Mouse (Mus musculus): Measurements from ENCODE around the gene Cpsf6. TPM values are rescaled to one million over a fixed set of nuclear protein-coding genes. Genes with fewer than 3 reads are reported as not detected.

Gene Cpsf6
- polyA plus RNA-seq, 1 experiment from 2014 or later, result 279 TPM

DNA sequence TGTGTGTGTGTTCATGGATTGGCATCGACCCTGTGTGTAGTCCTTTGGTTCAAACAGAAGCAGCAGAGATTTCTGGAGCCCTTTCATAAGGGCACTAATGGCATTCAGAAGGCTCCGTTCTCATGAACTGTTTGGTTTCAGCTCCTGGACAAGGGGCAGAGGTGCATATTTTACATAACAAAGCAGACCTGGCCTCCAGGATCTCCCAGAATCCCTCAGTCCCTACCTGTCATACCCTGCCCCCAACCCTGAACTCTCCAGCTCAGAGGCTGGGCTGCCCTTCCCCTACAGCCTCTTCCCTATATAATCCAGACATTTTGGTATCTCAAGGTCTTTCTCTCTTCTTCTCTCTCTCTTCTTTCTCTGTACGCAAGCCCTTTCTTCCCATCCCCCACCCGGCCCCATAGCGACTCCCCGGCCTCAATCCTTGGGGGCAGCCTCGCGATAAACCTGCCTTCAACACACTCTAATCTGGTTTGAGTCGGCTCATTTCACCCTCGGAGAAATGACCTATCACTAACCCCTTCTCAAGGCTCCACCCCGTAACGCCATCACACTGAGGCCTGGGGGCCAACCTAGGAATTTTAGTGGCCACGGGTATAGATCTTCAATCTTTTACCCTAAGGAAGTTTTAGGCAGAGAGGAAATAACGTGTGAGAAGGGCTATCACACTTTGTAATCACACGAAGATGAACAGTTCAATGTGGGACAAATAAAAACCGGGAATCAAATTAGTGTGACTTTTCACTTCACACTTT lies 32.1 kb upstream of the Cpsf6 start:
- 43% methylated on average over 16 of the region's 16 CpGs for WGBS
- H3K9ac ChIP-seq (replicated peaks), result no peak overlapping the region
- no peak overlapping the region for H3K4me2 ChIP-seq (replicated peaks)
- no peak overlapping the region for H3K27ac ChIP-seq (replicated peaks)
- H3K4me3 ChIP-seq, result no peak overlapping the region
- H3K9me3 ChIP-seq, result no peaks in the 10 kb centered on the region
- peaks cover 12% of the 10 kb centered on the region; the same call in 1 of the 2 replicates for H3K4me1 ChIP-seq
- H3K27me3 ChIP-seq, result peaks cover 8% of the 10 kb centered on the region
- no peak for ATAC-seq (ENCODE audit: low FRiP score, low read depth)
- no peaks in the 10 kb centered on the region for H3K36me3 ChIP-seq

DNA sequence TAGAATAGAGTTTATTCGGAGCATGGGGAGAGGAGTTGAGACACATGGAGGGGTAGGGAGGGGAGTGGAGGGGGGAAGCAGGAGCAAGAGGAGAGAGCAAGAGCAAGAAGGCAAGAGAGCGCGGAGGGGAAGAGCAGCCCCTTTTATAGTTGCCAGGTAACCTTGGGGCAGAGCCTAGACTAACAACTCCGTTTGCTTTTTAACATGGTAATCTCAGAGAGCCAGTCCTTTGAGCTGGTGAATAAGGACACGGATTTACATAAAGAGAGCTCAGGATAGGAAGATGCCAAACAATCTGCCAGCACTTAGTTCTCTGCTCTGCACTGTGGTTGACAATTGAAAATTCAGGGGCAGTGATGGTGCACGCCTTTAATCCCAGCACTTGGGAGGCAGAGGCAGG lies 31.3 kb upstream of the Cpsf6 start:
- ATAC-seq (ENCODE audit: low FRiP score, low read depth), result no peak
- H3K27ac ChIP-seq (replicated peaks), result no peak overlapping the region
- H3K9me3 ChIP-seq, result no peaks in the 10 kb centered on the region

DNA sequence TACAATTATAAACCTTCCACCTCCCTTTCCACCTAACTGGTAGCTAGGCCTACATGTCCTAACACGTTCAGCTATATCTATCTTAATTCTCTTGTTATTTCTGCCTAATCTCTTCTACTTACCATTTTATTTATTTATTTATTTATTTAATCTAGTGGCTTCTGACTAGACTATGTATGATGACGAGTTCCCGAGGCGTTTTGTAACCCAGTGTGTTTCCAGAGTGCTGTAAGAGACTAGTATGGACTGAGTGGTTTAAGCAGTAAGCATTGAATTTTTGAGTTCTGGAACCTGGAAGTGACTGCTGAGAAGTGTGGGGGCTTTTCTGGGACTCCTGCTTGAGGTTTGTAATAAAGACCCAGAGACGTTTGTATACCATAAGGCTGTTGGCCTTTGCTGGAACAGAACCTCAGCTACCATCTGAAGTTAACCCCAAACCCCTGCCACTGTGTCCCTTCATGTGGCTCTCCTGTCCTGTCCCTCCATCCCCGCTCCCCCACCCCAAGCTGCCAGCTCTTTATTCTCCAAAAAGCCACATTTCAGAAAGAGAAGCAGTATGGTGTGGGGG lies 30.8 kb upstream of the Cpsf6 start:
- Histone ChIP-seq H3K9ac (replicated peaks) (no peak overlapping the region), H3K4me3 (no peak overlapping the region), H3K27ac (replicated peaks) (no peak overlapping the region), H3K27me3 (0 out of 2 replicates have a peak, but pooled peaks cover 7% of the 10 kb centered on the region), H3K36me3 (no peaks in the 10 kb centered on the region), H3K9me3 (no peaks in the 10 kb centered on the region), H3K4me2 (replicated peaks) (no peak overlapping the region), H3K4me1 (peaks cover 12% of the 10 kb centered on the region; the same call in 1 of the 2 replicates)
- no peak for ATAC-seq (ENCODE audit: low FRiP score, low read depth)
- 85% methylated on average over 6 of the region's 6 CpGs for WGBS

More for the DNA sequence above, 31.3 kb upstream of the Cpsf6 start:
- H3K27me3 ChIP-seq, result 0 out of 2 replicates have a peak, but pooled peaks cover 7% of the 10 kb centered on the region
- 31% methylated on average over 6 of the region's 6 CpGs for WGBS
- no peak overlapping the region for H3K4me3 ChIP-seq
- no peaks in the 10 kb centered on the region for H3K36me3 ChIP-seq
- no peak overlapping the region for H3K9ac ChIP-seq (replicated peaks)
- peaks cover 12% of the 10 kb centered on the region; the same call in 1 of the 2 replicates for H3K4me1 ChIP-seq
- H3K4me2 ChIP-seq (replicated peaks), result no peak overlapping the region

DNA sequence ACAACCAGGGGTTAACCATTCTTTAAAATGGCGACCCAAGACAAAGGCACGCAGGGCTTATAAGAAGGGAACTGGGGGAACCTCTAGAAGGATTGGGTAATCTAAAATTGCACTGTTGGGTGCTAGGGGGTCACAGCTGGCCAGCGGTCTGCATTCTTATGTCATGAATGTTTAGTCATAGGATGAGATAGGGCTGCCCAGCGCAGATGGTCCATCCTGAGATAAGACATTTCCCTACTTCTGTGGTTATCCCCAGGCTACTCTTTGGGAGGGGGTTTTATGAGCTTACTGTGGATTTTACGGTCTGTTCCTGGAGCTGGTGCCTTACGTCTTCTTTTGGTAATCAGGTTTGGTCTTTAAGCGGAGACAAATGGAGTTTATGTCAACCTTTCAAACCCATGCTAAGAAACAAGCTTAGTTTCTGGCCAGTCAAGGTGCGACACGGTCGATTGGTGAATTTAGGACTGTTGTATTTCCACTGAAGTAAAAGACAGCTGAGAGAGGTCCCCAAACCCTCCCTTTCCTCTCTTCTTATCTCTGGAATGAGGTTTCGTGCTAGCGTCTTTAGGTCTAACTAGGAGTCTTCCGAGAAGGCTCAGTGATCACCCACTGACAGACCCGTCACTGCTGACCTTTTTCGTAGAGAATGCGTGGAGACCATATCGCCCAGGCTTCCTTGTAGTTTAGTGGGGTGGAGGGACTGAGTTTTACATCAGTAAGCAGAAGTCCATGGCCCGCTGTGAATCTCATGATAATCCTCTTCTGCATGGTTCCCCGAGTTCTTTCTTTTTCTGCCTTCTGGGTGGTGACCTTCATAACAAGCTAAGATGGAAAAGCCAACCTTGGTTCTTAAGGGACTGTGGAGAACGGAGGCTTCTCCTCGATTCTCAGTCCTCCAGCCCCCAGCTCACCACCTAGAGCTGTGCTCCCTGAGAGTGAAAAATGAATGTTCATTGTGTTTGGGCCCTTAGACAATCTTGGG lies 29.8 kb upstream of the Cpsf6 start:
- WGBS, result 62% methylated on average over 21 of the region's 21 CpGs
- Histone ChIP-seq H3K27me3 (0 out of 2 replicates have a peak, but pooled peaks cover 7% of the 10 kb centered on the region), H3K9me3 (no peaks in the 10 kb centered on the region), H3K4me2 (replicated peaks) (no peak overlapping the region), H3K9ac (replicated peaks) (no peak overlapping the region), H3K27ac (replicated peaks) (no peak overlapping the region), H3K36me3 (no peaks in the 10 kb centered on the region), H3K4me1 (peaks cover 12% of the 10 kb centered on the region; the same call in 1 of the 2 replicates), H3K4me3 (no peak overlapping the region)
- no peak for ATAC-seq (ENCODE audit: low FRiP score, low read depth)

DNA sequence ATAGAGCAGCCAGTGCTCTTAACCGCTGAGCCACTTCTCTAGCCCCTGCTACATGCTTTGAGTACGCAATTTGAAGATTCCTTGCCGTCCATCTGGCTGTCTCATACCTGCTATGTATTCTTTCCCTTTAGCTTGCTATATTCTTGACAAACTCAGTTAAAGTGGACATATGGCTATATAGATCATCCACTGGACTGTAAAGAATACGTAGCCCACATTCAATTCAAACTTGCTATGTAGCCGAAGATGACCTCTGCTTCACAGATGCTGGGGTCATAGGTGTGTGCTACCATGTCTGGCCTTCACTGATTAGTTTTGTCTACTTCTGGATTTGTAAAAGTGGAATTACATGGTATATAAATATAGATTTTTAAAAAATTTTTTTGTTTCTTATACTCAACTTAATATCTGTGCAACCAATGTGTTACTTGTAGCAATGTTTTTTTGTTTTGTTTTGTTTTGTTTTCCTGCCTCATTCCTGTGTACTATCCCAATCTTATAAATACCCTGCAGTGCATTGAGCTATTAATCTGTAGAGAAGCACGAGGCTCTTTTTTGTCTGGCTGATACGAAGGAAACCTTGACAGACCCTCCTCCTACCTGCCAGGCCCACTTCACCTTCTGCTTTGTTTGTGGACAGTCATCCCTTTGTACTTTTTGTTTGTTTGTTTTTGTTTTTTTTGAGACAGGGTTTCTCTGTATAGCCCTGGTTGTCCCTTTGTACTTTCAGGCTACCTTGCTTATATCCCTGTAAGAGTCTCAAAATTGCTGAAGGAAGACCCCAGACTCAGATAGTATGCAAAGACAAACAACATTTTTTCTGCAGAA lies 28.9 kb upstream of the Cpsf6 start:
- WGBS, result 89% methylated on average over 7 of the region's 7 CpGs
- H3K4me1 ChIP-seq, result peaks cover 12% of the 10 kb centered on the region; the same call in 1 of the 2 replicates
- H3K27me3 ChIP-seq, result 0 out of 2 replicates have a peak, but pooled peaks cover 7% of the 10 kb centered on the region
- H3K9me3 ChIP-seq, result no peaks in the 10 kb centered on the region
- no peak overlapping the region for H3K4me3 ChIP-seq
- H3K9ac ChIP-seq (replicated peaks), result no peak overlapping the region
- H3K27ac ChIP-seq (replicated peaks), result no peak overlapping the region
- no peaks in the 10 kb centered on the region for H3K36me3 ChIP-seq
- no peak for ATAC-seq (ENCODE audit: low FRiP score, low read depth)
- H3K4me2 ChIP-seq (replicated peaks), result no peak overlapping the region

DNA sequence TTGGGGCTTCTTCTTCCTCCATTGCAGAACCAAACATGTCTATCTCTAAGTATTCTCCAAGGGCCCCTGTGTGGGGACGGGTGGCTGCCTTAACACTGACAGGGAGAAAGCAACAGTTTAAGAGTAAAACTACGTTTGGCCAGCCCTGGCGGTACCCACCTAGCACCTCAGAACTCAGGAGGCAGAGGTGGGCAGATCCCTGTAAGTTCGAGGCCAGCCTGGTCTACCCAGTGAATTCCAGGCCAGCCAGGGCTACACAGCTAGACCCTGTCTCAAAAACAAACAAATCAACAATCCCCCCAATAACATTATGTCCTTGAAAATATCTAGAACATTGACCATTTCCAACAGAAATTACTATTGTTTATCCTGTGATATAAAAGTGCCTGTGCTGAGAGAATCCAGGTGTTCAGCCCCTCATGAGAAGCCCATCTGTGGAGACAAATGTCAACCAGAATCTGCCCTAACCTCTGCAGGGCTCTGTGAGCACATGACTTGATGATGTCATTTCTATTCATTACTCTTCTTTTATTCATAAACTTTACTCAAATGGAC lies 28.0 kb upstream of the Cpsf6 start:
- Histone ChIP-seq H3K27ac (replicated peaks) (no peak overlapping the region), H3K9me3 (no peaks in the 10 kb centered on the region), H3K4me1 (peaks cover 20% of the 10 kb centered on the region; the same call in 1 of the 2 replicates), H3K27me3 (0 out of 2 replicates have a peak, but pooled peaks cover 7% of the 10 kb centered on the region), H3K4me3 (no peak overlapping the region), H3K4me2 (replicated peaks) (no peak overlapping the region), H3K9ac (replicated peaks) (no peak overlapping the region), H3K36me3 (no peaks in the 10 kb centered on the region)
- no peak for ATAC-seq (ENCODE audit: low FRiP score, low read depth)
- 82% methylated on average over 4 of the region's 4 CpGs for WGBS

DNA sequence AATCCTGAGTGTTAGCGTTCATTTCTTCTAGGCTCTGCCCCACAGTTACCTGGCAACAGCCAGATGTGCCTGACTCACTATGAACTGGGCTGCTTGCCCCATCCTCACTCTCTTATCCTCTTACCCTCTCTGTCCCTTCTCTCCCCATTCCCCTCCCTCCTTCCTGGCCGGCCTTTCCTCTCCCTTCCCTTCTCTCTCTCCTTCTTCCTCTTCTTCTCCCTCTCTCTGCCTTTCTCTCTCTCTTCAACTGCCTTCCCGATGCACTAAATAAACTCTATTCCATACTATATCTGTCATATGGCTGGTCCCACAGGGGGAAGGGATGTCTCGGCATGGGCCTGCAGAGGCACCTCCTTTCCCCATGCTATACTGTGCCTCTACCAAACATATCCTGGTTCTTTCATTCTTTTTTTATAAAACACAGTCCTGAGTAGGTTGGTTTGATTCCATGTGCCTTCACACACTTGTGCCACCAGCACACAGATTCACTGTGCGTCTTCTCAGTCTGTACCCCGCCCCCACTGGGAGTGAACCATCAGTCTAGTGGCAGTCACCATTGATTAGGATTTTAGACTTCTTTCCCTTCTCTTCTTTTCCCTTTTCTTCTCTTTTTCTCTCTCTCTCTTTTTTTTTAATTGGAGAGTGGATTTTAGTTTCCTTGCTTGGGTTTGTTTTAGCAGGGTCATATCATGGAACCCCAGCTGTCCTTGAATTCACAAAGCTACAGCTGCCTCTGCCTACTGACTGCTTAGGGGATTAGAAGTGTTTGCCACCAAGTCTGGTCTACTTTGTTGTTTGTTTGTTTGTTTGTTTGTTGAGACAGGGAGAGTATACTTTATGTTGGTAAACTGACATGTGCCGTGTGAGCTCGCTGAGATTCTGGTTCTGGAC lies 27.3 kb upstream of the Cpsf6 start:
- 0 out of 2 replicates have a peak, but pooled peaks cover 4% of the 10 kb centered on the region for H3K27me3 ChIP-seq
- ATAC-seq (ENCODE audit: low FRiP score, low read depth), result no peak
- H3K27ac ChIP-seq (replicated peaks), result no peak overlapping the region
- 89% methylated on average over 8 of the region's 8 CpGs for WGBS
- no peaks in the 10 kb centered on the region for H3K9me3 ChIP-seq
- no peak overlapping the region for H3K9ac ChIP-seq (replicated peaks)
- H3K4me2 ChIP-seq (replicated peaks), result no peak overlapping the region
- H3K4me3 ChIP-seq, result no peak overlapping the region
- peaks cover 20% of the 10 kb centered on the region; the same call in 1 of the 2 replicates for H3K4me1 ChIP-seq
- H3K36me3 ChIP-seq, result no peaks in the 10 kb centered on the region

DNA sequence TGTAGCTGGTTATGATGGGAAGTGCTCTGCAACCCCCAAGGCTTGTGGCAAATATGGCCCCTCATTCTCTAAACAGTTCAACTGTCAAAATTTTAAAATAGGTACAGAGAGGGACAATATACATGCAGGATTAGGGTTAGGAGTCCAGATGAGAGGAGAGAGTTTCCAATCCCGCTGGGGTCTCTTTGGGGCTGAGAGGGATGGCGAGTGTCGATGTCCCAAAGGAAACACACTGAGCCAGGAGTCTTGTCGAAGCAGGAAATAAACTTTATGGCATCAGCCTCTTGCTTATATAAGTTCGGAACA lies 26.4 kb upstream of the Cpsf6 start:
- Histone ChIP-seq H3K9me3 (no peaks in the 10 kb centered on the region), H3K4me2 (replicated peaks) (no peak overlapping the region), H3K27me3 (0 out of 2 replicates have a peak, but pooled peaks cover 4% of the 10 kb centered on the region), H3K4me1 (peaks cover 12% of the 10 kb centered on the region; the same call in 1 of the 2 replicates), H3K36me3 (no peaks in the 10 kb centered on the region), H3K27ac (replicated peaks) (no peak overlapping the region), H3K9ac (replicated peaks) (no peak overlapping the region), H3K4me3 (no peak overlapping the region)
- 89% methylated on average over 5 of the region's 5 CpGs for WGBS
- no peak for ATAC-seq (ENCODE audit: low FRiP score, low read depth)

DNA sequence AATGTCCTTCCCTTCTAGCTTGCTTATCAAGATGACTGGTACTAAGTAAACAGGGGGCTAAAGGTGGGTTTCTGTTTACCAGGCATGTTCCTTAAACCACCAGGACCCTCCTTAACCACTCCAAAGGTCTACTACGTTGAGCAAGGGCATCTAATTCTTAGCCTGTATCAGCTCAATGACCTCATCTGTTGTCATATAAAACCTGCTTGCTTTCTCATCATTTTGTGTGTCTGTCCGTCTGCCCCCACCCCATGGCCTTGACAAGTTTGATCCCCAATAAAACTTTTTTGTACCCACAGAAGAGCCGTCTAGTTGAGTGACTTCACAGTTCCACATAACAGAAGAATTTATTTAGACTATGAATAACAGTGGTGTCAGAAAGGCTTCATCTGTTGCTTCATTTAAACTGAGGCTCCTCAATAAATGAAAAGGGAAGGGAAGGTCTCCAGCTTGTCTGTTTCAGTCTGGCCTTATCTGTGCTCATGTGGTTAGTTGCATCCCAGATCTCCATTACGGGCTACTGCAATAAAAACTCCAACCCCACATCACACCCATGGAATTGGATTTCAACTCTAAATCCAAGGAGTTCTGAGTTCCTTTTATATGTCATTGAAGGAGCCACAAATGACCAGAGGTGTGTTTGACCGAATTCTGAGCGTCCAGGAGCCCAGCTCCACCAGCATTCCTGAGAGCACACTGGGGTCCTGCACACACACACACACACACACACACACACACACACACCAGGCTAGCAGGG lies 25.9 kb upstream of the Cpsf6 start:
- Histone ChIP-seq H3K9me3 (no peaks in the 10 kb centered on the region), H3K27ac (replicated peaks) (no peak overlapping the region), H3K36me3 (no peaks in the 10 kb centered on the region), H3K4me2 (replicated peaks) (no peak overlapping the region), H3K9ac (replicated peaks) (no peak overlapping the region), H3K27me3 (0 out of 2 replicates have a peak, but pooled peaks cover 4% of the 10 kb centered on the region), H3K4me3 (no peak overlapping the region), H3K4me1 (peaks cover 8% of the 10 kb centered on the region; the same call in 1 of the 2 replicates)
- no peak for ATAC-seq (ENCODE audit: low FRiP score, low read depth)
- WGBS, result 84% methylated on average over 6 of the region's 6 CpGs

DNA sequence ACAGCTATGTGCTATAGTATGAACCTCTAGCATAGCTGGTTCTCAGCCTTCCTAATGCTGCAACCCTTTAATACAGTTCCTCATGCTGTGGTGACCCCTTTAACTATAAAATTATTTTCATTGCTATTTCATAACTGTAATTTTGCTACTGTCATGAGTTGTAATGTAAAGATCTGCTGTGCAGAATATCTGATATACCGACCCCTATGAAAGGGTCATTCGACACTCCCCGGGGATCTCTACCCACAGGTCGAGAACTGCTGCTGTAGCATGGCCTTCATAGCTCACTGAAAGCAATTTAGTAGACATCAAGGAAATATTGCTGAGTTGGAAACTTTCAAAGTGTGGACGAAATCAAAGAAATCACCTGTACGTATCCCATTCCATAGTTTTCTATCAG lies 24.6 kb upstream of the Cpsf6 start:
- ATAC-seq (ENCODE audit: low FRiP score, low read depth), result no peak
- H3K9ac ChIP-seq (replicated peaks), result no peak overlapping the region
- 0 out of 2 replicates have a peak, but pooled peaks cover 4% of the 10 kb centered on the region for H3K27me3 ChIP-seq
- no peak overlapping the region for H3K27ac ChIP-seq (replicated peaks)
- H3K4me1 ChIP-seq, result peaks cover 8% of the 10 kb centered on the region; the same call in 1 of the 2 replicates
- H3K9me3 ChIP-seq, result no peaks in the 10 kb centered on the region
- no peaks in the 10 kb centered on the region for H3K36me3 ChIP-seq
- H3K4me2 ChIP-seq (replicated peaks), result no peak overlapping the region
- H3K4me3 ChIP-seq, result no peak overlapping the region
- WGBS, result 92% methylated on average over 6 of the region's 6 CpGs

Measured in midbrain, embryonic 12.5 days (tissue).